Mouse (Mus musculus) lung, embryonic 16.5 days (tissue): ENCODE data around the gene Mapkapk2. TPM values are rescaled to one million over a fixed set of nuclear protein-coding genes. Genes with fewer than 3 reads are reported as not detected.

Source experiments
- ATAC-seq: fragments of 200-750 bp; cut with Nextera tagmentation; 2 replicates; pipeline ENCODE4 v1.8.0; 2017; ENCODE audit warnings: low read depth, mild to moderate bottlenecking, moderate library complexity
- H3K27ac ChIP-seq: fragments of 300-500 bp; sonication (generic); 2 replicates; pipeline ENCODE4 v1.5.1; 2014; ENCODE audit warnings: mild to moderate bottlenecking, control low read depth, low read length
- H3K27me3 ChIP-seq: fragments of 300-500 bp; sonication (generic); 2 replicates; pipeline ENCODE4 v1.6.1; 2014; ENCODE audit warnings: low read depth, low read length, mixed read lengths; ENCODE audit not compliant: control insufficient read depth, insufficient read depth
- H3K36me3 ChIP-seq: fragments of 300-500 bp; sonication (generic); 2 replicates; pipeline ENCODE4 v1.6.1; 2014; ENCODE audit warnings: low read length; ENCODE audit not compliant: control insufficient read depth, insufficient read depth
- H3K4me1 ChIP-seq: fragments of 300-500 bp; sonication (generic); replicated peaks from 2 replicates; pipeline ENCODE4 v1.6.1; 2014; ENCODE audit warnings: low read length, mixed read lengths; ENCODE audit not compliant: control insufficient read depth, insufficient read depth
- H3K4me2 ChIP-seq: fragments of 300-500 bp; sonication (generic); 2 replicates; pipeline ENCODE4 v1.6.1; 2014; ENCODE audit warnings: low read depth, low read length, control low read depth
- H3K4me3 ChIP-seq: fragments of 300-500 bp; sonication (generic); 2 replicates; pipeline ENCODE4 v1.5.1; 2014; ENCODE audit warnings: mild to moderate bottlenecking, low read length, control low read depth
- H3K9ac ChIP-seq: fragments of 300-500 bp; sonication (generic); 2 replicates; pipeline ENCODE4 v1.6.1; 2014; ENCODE audit warnings: low read length, control low read depth
- H3K9me3 ChIP-seq: fragments of 300-500 bp; sonication (generic); 2 replicates; pipeline ENCODE4 v1.6.1; 2016; ENCODE audit warnings: low read length; ENCODE audit not compliant: control insufficient read depth
- WGBS: fragments of 180-500 bp; shearing (Covaris S2); extraction: QIAGEN DNeasy Blood & Tissue Kit; methylation state at CpG from one replicate; pipeline ENCODE4 v1.1.7; 2014; 5-methylcytosine and 5-hydroxymethylcytosine counted together
- polyA plus RNA-seq: library from polyadenylated mRNA; unstranded; fragments of >200 nt; fragmentation: Nextera tagmentation; extraction: Ambion mirVana; gene quantifications from 2 replicates; pipeline ENCODE4 v1.2.1, GENCODE M21; 2015

Mapkapk2 gene
- polyA plus RNA-seq, 1 experiment from 2014 or later: 41.3 TPM

DNA sequence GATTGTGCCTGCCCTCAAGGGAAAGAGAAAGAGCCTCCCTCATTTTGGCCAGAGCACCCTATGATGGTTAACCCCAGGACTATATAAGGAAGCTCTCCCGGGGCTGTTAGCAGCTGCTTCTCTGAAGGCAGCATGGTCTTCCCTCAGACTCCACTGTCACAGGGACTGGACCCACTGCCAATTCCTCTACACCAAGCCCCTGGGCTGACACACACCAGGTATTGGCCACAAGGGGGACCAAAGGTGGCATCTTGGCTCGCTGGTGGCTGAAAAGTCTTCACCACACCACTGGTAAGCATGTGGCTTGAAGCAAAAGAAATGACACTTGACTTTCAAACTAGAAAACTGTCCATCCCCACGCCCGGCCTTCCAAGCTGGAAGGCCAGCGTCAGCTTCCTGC lies 47.0 kb downstream of the Mapkapk2 start:
- no peak overlapping the region for H3K4me3 ChIP-seq
- H3K27me3 ChIP-seq: no peaks in the 10 kb centered on the region
- no peak for ATAC-seq
- 72% methylated on average over 5 of the region's 5 CpGs for WGBS
- no peaks in the 10 kb centered on the region for H3K9me3 ChIP-seq
- H3K4me2 ChIP-seq: no peak overlapping the region
- no peak overlapping the region for H3K27ac ChIP-seq
- H3K4me1 ChIP-seq: peaks cover 8% of the 10 kb centered on the region
- no peak overlapping the region for H3K9ac ChIP-seq
- peaks cover 22% of the 10 kb centered on the region for H3K36me3 ChIP-seq

DNA sequence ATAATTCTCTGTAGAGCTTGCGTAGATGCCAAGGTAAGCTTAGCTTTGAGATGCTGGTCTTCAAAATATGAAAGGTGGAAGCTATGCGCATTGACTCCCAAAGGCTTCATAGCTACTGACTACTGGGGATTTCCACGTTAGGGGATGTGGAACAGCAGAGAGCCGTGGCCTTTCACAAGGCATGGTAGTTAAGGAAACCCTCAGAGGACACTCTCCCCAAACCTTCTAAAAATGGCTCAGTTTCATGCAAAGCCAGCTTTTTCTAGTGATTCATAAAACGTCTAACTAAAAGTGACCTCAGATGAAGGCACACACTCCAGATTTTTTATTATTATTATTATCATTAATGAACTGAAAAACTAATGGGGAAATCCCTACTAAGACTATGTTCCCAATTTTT lies 47.6 kb downstream of the Mapkapk2 start:
- Histone ChIP-seq H3K27me3 (no peaks in the 10 kb centered on the region), H3K4me2 (no peak overlapping the region), H3K36me3 (peaks cover 16% of the 10 kb centered on the region), H3K4me1 (peaks cover 8% of the 10 kb centered on the region), H3K9ac (no peak overlapping the region), H3K9me3 (no peaks in the 10 kb centered on the region), H3K27ac (no peak overlapping the region), H3K4me3 (no peak overlapping the region)
- no peak for ATAC-seq
- 85% methylated on average over 5 of the region's 5 CpGs for WGBS

DNA sequence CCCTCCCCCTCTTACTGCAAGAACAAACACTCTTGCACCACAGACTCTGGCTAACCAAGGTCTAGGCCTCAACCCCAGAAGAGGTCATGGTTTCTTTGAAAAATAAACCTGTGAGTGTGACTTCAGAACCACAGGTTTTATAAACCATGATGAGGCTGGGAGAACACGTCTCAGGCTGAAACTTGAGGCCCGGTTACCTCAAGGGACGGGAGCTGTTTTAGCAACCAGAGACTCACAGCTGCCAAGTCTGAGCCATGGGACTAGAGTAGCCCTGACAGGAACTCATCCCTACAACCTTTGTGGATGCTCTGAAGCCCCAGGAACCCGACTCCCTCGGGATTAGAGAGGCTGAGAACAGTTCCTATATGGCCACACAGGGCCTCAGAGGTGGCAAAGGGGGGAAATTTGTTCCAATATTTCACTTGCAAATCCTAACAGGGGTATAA lies 48.2 kb downstream of the Mapkapk2 start:
- Histone ChIP-seq H3K4me1 (peaks cover 8% of the 10 kb centered on the region), H3K4me2 (no peak overlapping the region), H3K4me3 (no peak overlapping the region), H3K9ac (no peak overlapping the region), H3K9me3 (no peaks in the 10 kb centered on the region), H3K36me3 (peaks cover 10% of the 10 kb centered on the region), H3K27ac (no peak overlapping the region), H3K27me3 (no peaks in the 10 kb centered on the region)
- 59% methylated on average over 5 of the region's 5 CpGs for WGBS
- no peak for ATAC-seq

DNA sequence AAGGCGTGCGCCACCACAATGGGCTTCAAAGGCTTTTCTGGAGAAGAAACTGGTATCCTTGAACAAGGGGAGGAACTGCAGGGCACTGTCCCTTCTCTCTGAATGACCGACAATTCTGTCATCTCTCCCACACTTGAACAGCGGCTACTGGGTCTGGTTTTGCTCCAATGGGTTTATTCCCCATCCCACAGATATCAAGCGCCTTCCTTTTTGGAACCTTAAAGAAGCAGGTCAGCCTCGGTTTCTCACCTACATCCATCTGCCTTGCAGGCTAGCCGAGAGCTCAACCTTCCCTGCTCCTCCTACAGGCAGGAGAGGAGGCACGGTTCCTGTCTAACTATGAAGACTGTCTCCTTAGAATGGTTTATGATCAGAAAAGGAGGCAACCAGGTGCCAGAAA lies 48.7 kb downstream of the Mapkapk2 start:
- Histone ChIP-seq H3K9me3 (no peaks in the 10 kb centered on the region), H3K4me3 (no peak overlapping the region), H3K4me1 (peaks cover 8% of the 10 kb centered on the region), H3K36me3 (peaks cover 10% of the 10 kb centered on the region), H3K27ac (no peak overlapping the region), H3K27me3 (no peaks in the 10 kb centered on the region), H3K9ac (no peak overlapping the region), H3K4me2 (no peak overlapping the region)
- no peak for ATAC-seq
- 78% methylated on average over 8 of the region's 8 CpGs for WGBS

DNA sequence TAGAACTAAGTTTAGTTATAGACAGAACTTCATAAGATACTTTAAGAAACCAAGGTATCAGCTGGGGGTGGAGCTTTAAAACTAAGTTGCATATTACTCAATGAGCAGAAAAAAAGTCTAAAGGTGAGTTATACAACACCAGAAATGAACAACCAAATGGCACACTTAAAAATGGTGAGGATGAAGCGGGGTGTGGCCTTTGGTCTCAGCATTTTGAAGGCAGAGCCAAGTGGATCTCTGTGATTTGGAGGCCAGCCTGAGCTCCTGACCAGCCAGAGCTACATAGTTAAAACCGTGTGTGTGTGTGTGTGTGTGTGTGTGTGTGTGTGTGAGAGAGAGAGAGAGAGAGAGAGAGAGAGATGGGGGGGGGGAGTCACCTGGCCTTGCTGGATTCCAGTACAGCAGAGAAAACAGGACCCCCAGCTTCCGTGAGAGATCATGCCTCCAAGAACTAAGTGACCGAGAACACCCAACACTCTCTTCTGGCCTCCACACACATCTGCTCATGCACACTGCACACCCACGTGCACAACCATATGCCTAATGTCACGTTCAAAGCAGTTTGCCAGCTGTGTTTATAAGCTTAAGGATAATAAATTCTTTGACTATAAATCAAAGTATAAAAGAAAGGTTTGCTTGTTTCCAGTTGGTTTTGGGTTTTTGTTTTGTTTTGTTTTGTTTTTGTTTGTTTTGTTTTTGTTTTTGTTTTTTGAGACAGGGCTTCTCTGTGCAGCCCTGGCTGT lies 49.3 kb downstream of the Mapkapk2 start:
- Histone ChIP-seq H3K9me3 (no peaks in the 10 kb centered on the region), H3K4me2 (no peak overlapping the region), H3K36me3 (peaks cover 7% of the 10 kb centered on the region), H3K9ac (no peak overlapping the region), H3K27me3 (no peaks in the 10 kb centered on the region), H3K4me1 (peaks cover 5% of the 10 kb centered on the region; the same call in 1 of the 2 replicates), H3K4me3 (no peak overlapping the region), H3K27ac (no peak overlapping the region)
- no peak for ATAC-seq
- WGBS: 63% methylated on average over 6 of the region's 6 CpGs

DNA sequence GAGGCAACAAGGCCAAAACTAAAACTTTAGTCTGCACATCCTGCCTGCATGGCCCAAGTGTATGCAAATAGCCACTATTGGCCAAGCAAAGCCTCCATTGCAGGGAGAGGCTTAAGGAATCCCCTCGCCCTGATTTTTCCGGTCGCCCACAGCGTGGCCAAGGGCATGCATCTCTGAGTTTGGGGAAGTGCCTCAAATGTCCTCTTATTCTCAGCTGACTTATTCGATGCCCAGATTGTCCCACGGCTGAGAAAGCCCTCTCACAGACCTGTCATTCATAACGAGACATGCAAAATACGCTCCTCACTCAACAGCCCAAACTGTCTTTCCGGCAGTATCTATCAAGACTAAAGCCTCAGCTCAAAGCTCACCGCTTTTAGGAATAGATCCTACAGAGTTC lies 51.0 kb downstream of the Mapkapk2 start:
- H3K4me1 ChIP-seq: no peaks in the 10 kb centered on the region; the same call in 1 of the 2 replicates
- no peak overlapping the region for H3K4me2 ChIP-seq
- no peak overlapping the region for H3K9ac ChIP-seq
- ATAC-seq: no peak
- no peaks in the 10 kb centered on the region for H3K27me3 ChIP-seq
- WGBS: 78% methylated on average over 10 of the region's 10 CpGs
- no peaks in the 10 kb centered on the region for H3K36me3 ChIP-seq
- H3K27ac ChIP-seq: no peak overlapping the region
- no peak overlapping the region for H3K4me3 ChIP-seq
- no peaks in the 10 kb centered on the region for H3K9me3 ChIP-seq

DNA sequence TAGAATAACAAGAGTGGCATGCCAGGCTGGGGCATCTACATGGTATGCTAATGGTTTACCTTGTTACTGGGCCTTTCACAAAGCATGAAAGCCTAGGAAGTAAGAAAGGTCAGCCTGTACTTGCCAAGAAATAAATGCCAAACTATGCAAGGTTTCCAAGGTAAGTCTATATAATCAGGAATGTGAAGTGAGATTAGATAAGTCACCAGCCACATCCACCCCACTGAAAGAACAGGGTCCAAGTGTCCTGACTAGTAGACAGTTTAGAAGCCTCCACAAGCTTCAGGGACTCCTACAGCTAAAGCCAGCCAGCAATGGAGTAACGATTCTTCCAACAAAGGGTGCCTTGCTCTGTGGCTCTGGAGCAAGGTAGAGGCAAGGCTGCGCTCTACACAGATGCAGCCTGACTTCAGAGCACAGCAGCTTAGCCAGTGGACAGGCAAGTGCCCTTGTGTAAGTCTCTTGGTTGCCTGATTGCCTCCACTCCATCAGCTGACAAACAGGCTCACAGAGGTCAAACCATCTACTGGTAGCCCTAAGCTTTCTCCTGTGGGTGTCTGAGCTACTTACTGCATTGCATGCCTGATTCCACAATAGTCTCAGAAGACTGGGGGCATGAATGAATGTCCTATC lies 51.8 kb downstream of the Mapkapk2 start:
- no peak overlapping the region for H3K9ac ChIP-seq
- no peaks in the 10 kb centered on the region for H3K36me3 ChIP-seq
- H3K9me3 ChIP-seq: no peaks in the 10 kb centered on the region
- no peaks in the 10 kb centered on the region for H3K4me1 ChIP-seq
- H3K27me3 ChIP-seq: no peaks in the 10 kb centered on the region
- no peak for ATAC-seq
- no peak overlapping the region for H3K27ac ChIP-seq
- H3K4me3 ChIP-seq: no peak overlapping the region
- WGBS: 63% methylated on average over 2 of the region's 2 CpGs
- no peak overlapping the region for H3K4me2 ChIP-seq

DNA sequence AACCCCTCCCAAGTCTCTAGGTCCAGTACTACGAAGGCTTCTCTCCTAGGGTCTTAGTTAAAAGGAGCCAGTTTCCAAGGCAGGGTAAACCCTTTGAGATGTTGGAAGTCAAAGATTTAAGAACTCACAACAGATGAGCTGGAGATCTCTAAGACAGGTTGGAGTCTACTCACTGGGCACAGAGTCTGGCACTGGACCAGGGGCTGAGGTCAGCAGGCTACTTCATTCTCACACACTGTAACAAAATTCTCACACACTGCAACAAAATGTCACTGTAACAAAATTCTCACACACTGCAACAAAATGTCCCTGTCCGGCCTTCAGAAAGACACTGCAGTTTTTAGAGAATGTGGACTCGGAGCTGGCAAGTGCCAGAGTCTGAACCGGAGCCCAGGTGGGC lies 54.0 kb downstream of the Mapkapk2 start:
- no peaks in the 10 kb centered on the region for H3K9me3 ChIP-seq
- no peak overlapping the region for H3K9ac ChIP-seq
- H3K4me3 ChIP-seq: no peak overlapping the region
- H3K36me3 ChIP-seq: no peaks in the 10 kb centered on the region
- H3K4me2 ChIP-seq: no peak overlapping the region
- H3K27me3 ChIP-seq: no peaks in the 10 kb centered on the region
- no peak overlapping the region for H3K27ac ChIP-seq
- WGBS: 91% methylated on average over 4 of the region's 4 CpGs
- ATAC-seq: no peak
- no peaks in the 10 kb centered on the region for H3K4me1 ChIP-seq

DNA sequence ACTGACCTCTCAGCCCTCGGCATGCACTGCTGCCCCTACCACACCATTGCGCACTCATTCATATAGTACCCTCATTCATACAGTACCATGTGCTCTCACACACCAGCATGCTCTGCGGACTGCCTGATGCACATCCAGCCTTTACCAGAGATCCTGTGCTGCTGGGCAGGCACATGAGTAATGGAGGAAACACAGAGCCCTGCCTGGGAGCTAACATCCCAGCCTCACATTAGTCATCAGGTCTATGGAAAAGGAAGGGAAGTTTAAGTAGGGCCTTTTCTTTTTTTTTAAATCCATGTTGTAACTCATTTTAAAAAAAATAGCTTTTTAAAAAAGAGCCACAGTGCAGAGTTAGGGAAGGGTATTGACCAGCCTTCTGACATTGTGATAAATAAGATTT lies 54.9 kb downstream of the Mapkapk2 start:
- no peak for ATAC-seq
- H3K36me3 ChIP-seq: no peaks in the 10 kb centered on the region
- H3K27ac ChIP-seq: no peak overlapping the region
- 95% methylated on average over 3 of the region's 3 CpGs for WGBS
- no peaks in the 10 kb centered on the region for H3K4me1 ChIP-seq
- no peak overlapping the region for H3K4me2 ChIP-seq
- H3K4me3 ChIP-seq: no peak overlapping the region
- H3K9ac ChIP-seq: no peak overlapping the region
- no peaks in the 10 kb centered on the region for H3K27me3 ChIP-seq
- no peaks in the 10 kb centered on the region for H3K9me3 ChIP-seq
